Mouse (Mus musculus): ENCODE results near the gene Kank4. TPM values are rescaled to one million over a fixed set of nuclear protein-coding genes. Genes with fewer than 3 reads are reported as not detected.

Kank4 gene
- polyA plus RNA-seq, 1 experiment, result 0.01 TPM

DNA sequence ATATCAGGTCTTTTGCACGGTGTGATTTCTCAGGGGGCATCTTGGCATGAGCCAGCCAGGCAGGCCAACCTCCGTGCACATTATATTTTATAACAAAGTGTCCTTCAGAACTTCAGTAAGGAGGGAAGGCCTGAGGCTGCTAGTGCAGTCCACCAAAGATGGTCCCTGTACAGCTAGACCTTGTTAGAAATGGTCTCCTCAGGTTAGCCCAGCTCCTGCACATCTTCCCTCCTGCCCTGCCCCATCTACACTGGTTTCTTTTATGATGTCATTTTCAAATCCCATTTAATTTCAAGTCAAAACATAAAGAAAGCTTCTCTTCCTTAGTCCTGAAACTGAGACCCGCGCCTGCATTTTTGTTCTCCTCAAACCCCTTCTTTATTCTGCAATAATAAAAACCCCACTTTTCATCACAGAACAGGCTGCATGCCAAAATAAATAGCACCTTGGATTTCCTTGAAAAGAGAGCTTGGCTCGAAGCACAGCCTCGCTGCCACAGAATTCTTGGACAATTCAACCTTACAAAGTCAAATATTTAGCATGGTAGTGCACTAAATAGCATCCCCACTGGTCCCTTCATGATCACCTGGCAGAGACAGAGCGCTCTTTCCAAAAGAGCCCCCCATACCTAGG lies 28.1 kb downstream of the Kank4 start:
- Histone ChIP-seq H3K27me3 (ENCODE audit: control insufficient read depth, insufficient read depth, insufficient read length) (no peaks in the 10 kb centered on the region), H3ac (ENCODE audit: control insufficient read depth, insufficient read length) (no peak overlapping the region), H3K4me3 (no peak overlapping the region), H3K4me2 (ENCODE audit: low read depth) (no peak overlapping the region), H3K79me2 (ENCODE audit: control insufficient read depth, insufficient read depth) (no peaks in the 10 kb centered on the region), H3K36me3 (ENCODE audit: control insufficient read depth, insufficient read depth) (no peaks in the 10 kb centered on the region)
- TF ChIP-seq E2F4 (IDR thresholded peaks at IDR 0.05; ENCODE audit: insufficient read depth) (no peak), TCF3 (IDR thresholded peaks at IDR 0.05; ENCODE audit: insufficient read length, low read depth) (no peak)

DNA sequence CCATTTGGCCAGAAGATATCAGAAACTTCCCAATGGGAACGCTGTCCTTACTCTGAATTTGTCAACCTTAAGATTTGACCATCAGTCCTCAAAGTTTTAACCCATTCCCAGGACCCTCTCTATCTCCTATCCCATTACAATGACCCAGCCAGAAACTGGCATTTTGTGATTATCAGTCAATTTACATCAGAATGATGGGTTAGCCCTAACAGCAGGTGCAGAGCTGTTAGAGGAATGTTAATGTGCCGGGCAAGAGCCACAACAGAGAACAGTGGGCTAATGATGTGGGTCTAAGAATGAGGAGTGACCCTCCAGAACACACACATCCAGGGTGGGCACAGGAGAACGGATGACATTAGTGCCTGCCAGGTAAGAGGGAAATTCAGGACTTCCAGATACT lies 31.1 kb downstream of the Kank4 start:
- Histone ChIP-seq H3K4me2 (ENCODE audit: low read depth) (no peak overlapping the region), H3K79me2 (ENCODE audit: control insufficient read depth, insufficient read depth) (no peaks in the 10 kb centered on the region), H3K36me3 (ENCODE audit: control insufficient read depth, insufficient read depth) (no peaks in the 10 kb centered on the region), H3K27me3 (ENCODE audit: control insufficient read depth, insufficient read depth, insufficient read length) (no peaks in the 10 kb centered on the region), H3ac (ENCODE audit: control insufficient read depth, insufficient read length) (no peak overlapping the region), H3K4me3 (no peak overlapping the region)
- TF ChIP-seq TCF12 (IDR thresholded peaks at IDR 0.05; ENCODE audit: insufficient read depth, poor library complexity, severe bottlenecking), result no peak

DNA sequence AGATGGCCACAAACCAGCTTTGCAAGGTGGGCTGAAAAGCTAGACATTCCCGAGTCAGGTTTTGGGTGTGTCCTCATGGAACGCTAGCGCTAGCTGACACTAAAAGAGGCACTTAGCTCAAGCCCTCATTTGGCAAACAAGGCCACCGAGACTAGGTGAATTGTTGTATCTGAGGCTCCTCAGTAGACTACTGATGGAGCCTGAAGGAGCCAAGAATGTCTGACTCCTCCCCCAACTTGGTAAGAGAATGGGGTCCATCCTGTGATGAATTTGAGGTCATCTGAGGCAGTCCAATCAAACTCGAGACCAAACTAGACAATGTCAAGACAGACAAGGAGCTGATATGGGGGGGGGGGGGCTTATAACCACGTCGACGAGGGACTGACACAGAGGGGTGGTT lies 31.5 kb downstream of the Kank4 start:
- Histone ChIP-seq H3ac (ENCODE audit: control insufficient read depth, insufficient read length) (no peak overlapping the region), H3K27me3 (ENCODE audit: control insufficient read depth, insufficient read depth, insufficient read length) (no peaks in the 10 kb centered on the region), H3K79me2 (ENCODE audit: control insufficient read depth, insufficient read depth) (no peaks in the 10 kb centered on the region), H3K36me3 (ENCODE audit: control insufficient read depth, insufficient read depth) (no peaks in the 10 kb centered on the region), H3K4me2 (ENCODE audit: low read depth) (no peak overlapping the region), H3K4me3 (no peak overlapping the region)
- TF ChIP-seq POLR2A (IDR thresholded peaks at IDR 0.05; ENCODE audit: insufficient read length, low read depth) (no peak), E2F4 (IDR thresholded peaks at IDR 0.05; ENCODE audit: insufficient read depth) (no peak)

DNA sequence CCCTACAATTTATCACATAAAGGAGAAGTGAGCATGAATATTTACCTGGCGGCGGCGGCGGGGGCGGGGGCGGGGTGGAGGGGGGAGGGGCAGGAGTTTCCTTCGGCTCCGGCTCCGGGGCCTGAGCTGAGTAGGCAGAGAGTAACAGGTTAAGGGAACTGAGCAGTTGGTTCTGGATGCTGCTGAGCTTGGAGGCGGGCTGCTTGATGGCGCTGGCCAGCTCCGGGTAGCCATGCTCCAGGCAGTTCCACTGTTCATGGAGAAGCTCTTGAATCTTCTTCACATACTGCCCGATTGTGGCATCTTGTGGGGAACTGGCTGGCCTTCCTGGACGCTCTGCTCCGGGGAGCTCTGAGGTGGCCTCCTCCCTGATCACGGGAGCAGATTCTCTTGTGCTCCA lies 39.1 kb downstream of the Kank4 start:
- no peak for TF ChIP-seq POLR2AphosphoS2 (IDR thresholded peaks at IDR 0.05; ENCODE audit: insufficient read length, low read depth)
- no peak for TF ChIP-seq SRF (IDR thresholded peaks at IDR 0.05; ENCODE audit: control insufficient read depth, insufficient read length, low read depth)
- TF ChIP-seq MYOG (IDR thresholded peaks at IDR 0.05; ENCODE audit: control insufficient read depth in 1 of 3, insufficient read depth in 1 of 3, insufficient read length in 2 of 3, low read depth in 2 of 3), result no peak
- H3K4me2 ChIP-seq (ENCODE audit: low read depth), result no peak overlapping the region
- no peaks in the 10 kb centered on the region for H3K36me3 ChIP-seq (ENCODE audit: control insufficient read depth, insufficient read depth)
- no peak overlapping the region for H3K4me3 ChIP-seq
- H3K27me3 ChIP-seq (ENCODE audit: control insufficient read depth, insufficient read depth, insufficient read length), result no peaks in the 10 kb centered on the region
- H3ac ChIP-seq (ENCODE audit: control insufficient read depth, insufficient read length), result no peak overlapping the region
- no peaks in the 10 kb centered on the region for H3K79me2 ChIP-seq (ENCODE audit: control insufficient read depth, insufficient read depth)

DNA sequence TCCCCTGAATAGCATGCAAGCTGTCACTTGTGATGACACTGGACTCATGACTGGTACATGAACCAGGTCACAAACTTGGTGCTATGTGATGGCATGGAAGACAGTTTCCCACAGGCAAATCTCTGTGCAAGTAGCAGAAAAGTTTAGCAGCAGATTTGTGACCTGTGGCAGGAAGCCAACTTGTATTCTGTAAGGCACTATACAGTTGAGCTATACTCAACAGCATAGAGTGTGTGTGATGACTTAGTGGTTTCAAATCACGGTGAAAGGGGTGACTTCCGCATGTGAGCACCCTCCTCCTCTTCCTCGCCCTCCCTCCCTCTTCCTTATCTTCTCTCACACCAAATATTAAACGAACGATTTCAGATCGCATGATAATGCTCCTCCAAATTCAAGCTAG lies 39.9 kb downstream of the Kank4 start:
- Histone ChIP-seq H3K4me3 (no peak overlapping the region), H3K79me2 (ENCODE audit: control insufficient read depth, insufficient read depth) (no peaks in the 10 kb centered on the region), H3K4me2 (ENCODE audit: low read depth) (no peak overlapping the region), H3K36me3 (ENCODE audit: control insufficient read depth, insufficient read depth) (no peaks in the 10 kb centered on the region), H3K27me3 (ENCODE audit: control insufficient read depth, insufficient read depth, insufficient read length) (no peaks in the 10 kb centered on the region), H3ac (ENCODE audit: control insufficient read depth, insufficient read length) (no peak overlapping the region)
- no peak for TF ChIP-seq SRF (IDR thresholded peaks at IDR 0.05; ENCODE audit: control insufficient read depth, insufficient read length, low read depth)
- no peak for TF ChIP-seq CEBPB (IDR thresholded peaks at IDR 0.05; ENCODE audit: insufficient read depth, poor library complexity, severe bottlenecking)
- TF ChIP-seq E2F4 (IDR thresholded peaks at IDR 0.05; ENCODE audit: insufficient read depth), result no peak
- no peak for TF ChIP-seq POLR2AphosphoS2 (IDR thresholded peaks at IDR 0.05; ENCODE audit: insufficient read length, low read depth)
- TF ChIP-seq MYOG (IDR thresholded peaks at IDR 0.05; ENCODE audit: control insufficient read depth in 1 of 3, insufficient read depth in 1 of 3, insufficient read length in 2 of 3, low read depth in 2 of 3), result no peak
- TF ChIP-seq POLR2A (IDR thresholded peaks at IDR 0.05; ENCODE audit: insufficient read length, low read depth), result no peak
- TF ChIP-seq TCF3 (IDR thresholded peaks at IDR 0.05; ENCODE audit: insufficient read length, low read depth), result no peak
- TF ChIP-seq MAX (IDR thresholded peaks at IDR 0.05; ENCODE audit: low read depth), result no peak
- no peak for TF ChIP-seq TCF12 (IDR thresholded peaks at IDR 0.05; ENCODE audit: insufficient read depth, poor library complexity, severe bottlenecking)
- no peak for TF ChIP-seq REST (IDR thresholded peaks at IDR 0.05; ENCODE audit: insufficient read depth, insufficient read length)
- TF ChIP-seq MYOD1 (IDR thresholded peaks at IDR 0.05; ENCODE audit: control insufficient read depth in 1 of 3, insufficient read length in 2 of 3, low read depth in 2 of 3), result no peak
- TF ChIP-seq USF1 (IDR thresholded peaks at IDR 0.05; ENCODE audit: low read depth), result no peak

- no peak overlapping the region for H3K4me2 ChIP-seq (ENCODE audit: low read depth)
- H3ac ChIP-seq (ENCODE audit: control insufficient read depth, insufficient read length), result no peak overlapping the region
Observed at GRCm38 (mm10) chr4:98776721-98777427, 40.5 kb downstream of the Kank4 start.

More at GRCm38 (mm10) chr4:98776721-98777427, 40.5 kb downstream of the Kank4 start:
- H3K4me3 ChIP-seq, result no peak overlapping the region
- no peaks in the 10 kb centered on the region for H3K79me2 ChIP-seq (ENCODE audit: control insufficient read depth, insufficient read depth)
- H3K36me3 ChIP-seq (ENCODE audit: control insufficient read depth, insufficient read depth), result no peaks in the 10 kb centered on the region
- TF ChIP-seq REST (IDR thresholded peaks at IDR 0.05; ENCODE audit: insufficient read depth, insufficient read length) (no peak), SRF (IDR thresholded peaks at IDR 0.05; ENCODE audit: control insufficient read depth, insufficient read length, low read depth) (no peak), POLR2AphosphoS2 (IDR thresholded peaks at IDR 0.05; ENCODE audit: insufficient read length, low read depth) (no peak), MYOD1 (IDR thresholded peaks at IDR 0.05; ENCODE audit: control insufficient read depth in 1 of 3, insufficient read length in 2 of 3, low read depth in 2 of 3) (no peak), MYOG (IDR thresholded peaks at IDR 0.05; ENCODE audit: control insufficient read depth in 1 of 3, insufficient read depth in 1 of 3, insufficient read length in 2 of 3, low read depth in 2 of 3) (no peak), TCF3 (IDR thresholded peaks at IDR 0.05; ENCODE audit: insufficient read length, low read depth) (no peak), MAX (IDR thresholded peaks at IDR 0.05; ENCODE audit: low read depth) (no peak), CEBPB (IDR thresholded peaks at IDR 0.05; ENCODE audit: insufficient read depth, poor library complexity, severe bottlenecking) (no peak), POLR2A (IDR thresholded peaks at IDR 0.05; ENCODE audit: insufficient read length, low read depth) (no peak), E2F4 (IDR thresholded peaks at IDR 0.05; ENCODE audit: insufficient read depth) (no peak), USF1 (IDR thresholded peaks at IDR 0.05; ENCODE audit: low read depth) (no peak), TCF12 (IDR thresholded peaks at IDR 0.05; ENCODE audit: insufficient read depth, poor library complexity, severe bottlenecking) (no peak)
- H3K27me3 ChIP-seq (ENCODE audit: control insufficient read depth, insufficient read depth, insufficient read length), result no peaks in the 10 kb centered on the region

Measured in myocyte (in vitro differentiated cells).